Mouse (Mus musculus): ENCODE data around the gene Casc3.

The Casc3 gene

GRCm38 (mm10) chr11:98863751-98864429 lies 59.2 kb downstream of the Casc3 start:
- in situ Hi-C loops (cut with MboI, MseI) = loop anchor here (5.0 to 10.0 kb wide), 2 partner anchors 38 to 1981 kb away; no protein-coding TSS in a partner anchor

- in situ Hi-C loops (cut with MboI, MseI) = loop anchor here (10.0 kb wide), 1 partner anchor 1978 kb away; no protein-coding TSS in a partner anchor
These were observed 62.6 kb downstream of the Casc3 start for GRCm38 (mm10) chr11:98867293-98867692.

GRCm38 (mm10) chr11:98869906-98870305 lies 65.2 kb downstream of the Casc3 start:
- in situ Hi-C loops (cut with MboI, MseI) = loop anchor here (10.0 kb wide), 1 partner anchor 1975 kb away; no protein-coding TSS in a partner anchor

GRCm38 (mm10) chr11:98870791-98871190 lies 66.1 kb downstream of the Casc3 start:
- in situ Hi-C loops (cut with MboI, MseI) = no loop called here

- in situ Hi-C loops (cut with MboI, MseI) = no loop called here
These were observed 66.7 kb downstream of the Casc3 start for GRCm38 (mm10) chr11:98871416-98871815.

- in situ Hi-C loops (cut with MboI, MseI) = no loop called here
These were observed 67.3 kb downstream of the Casc3 start for GRCm38 (mm10) chr11:98872040-98872439.

GRCm38 (mm10) chr11:98873900-98874299 lies 69.2 kb downstream of the Casc3 start:
- in situ Hi-C loops (cut with MboI, MseI) = no loop called here

- in situ Hi-C loops (cut with MboI, MseI) = no loop called here
These were observed 72.3 kb downstream of the Casc3 start for GRCm38 (mm10) chr11:98877001-98877400.

Measured in regulatory T cell (primary cell).